Mouse (Mus musculus) urinary bladder, adult 2 months (tissue): ENCODE measurements around the gene Morf4l2. TPM values are rescaled to one million over a fixed set of nuclear protein-coding genes. Genes with fewer than 3 reads are reported as not detected.
"Not testable (repeated sequence)": the region's sequence is repeated elsewhere in the genome, so short reads cannot be mapped to it uniquely, and the experiment has no call there.

Source experiments
- DNase-seq: peaks from one replicate; pipeline ENCODE4 v3.0.0; 2022; ENCODE audit warnings: low spot score
- polyA plus RNA-seq: library from polyadenylated mRNA; depleted of rRNA; stranded (reverse); fragments of >200 nt; gene quantifications from 2 replicates; pipeline ENCODE4 v1.2.3, GENCODE M21; 2012; rRNA removed

The Morf4l2 gene
- polyA plus RNA-seq = 171 and 201 TPM in 2 replicates

GRCm38 (mm10) chrX:136743459-136743858 lies at the start of gene Morf4l2:
Morf4l2 (minus strand) TSS chrX:136743690.
- DNase-seq = no peak

- DNase-seq = no peak
These were observed 46.0 kb upstream of the Morf4l2 start for GRCm38 (mm10) chrX:136789446-136789845.

GRCm38 (mm10) chrX:136780041-136780440 lies 36.6 kb upstream of the Morf4l2 start, which contains the start of gene Glra4:
Glra4 (minus strand) TSS chrX:136780141.
- DNase-seq = no peak

GRCm38 (mm10) chrX:136779262-136779661 lies 35.8 kb upstream of the Morf4l2 start:
- DNase-seq = no peak

- DNase-seq = no peak
These were observed 34.6 kb upstream of the Morf4l2 start for GRCm38 (mm10) chrX:136778046-136778445.

- DNase-seq = no peak
These were observed 29.5 kb upstream of the Morf4l2 start for GRCm38 (mm10) chrX:136773035-136773434.

- no peak for DNase-seq
These were observed 17.9 kb upstream of the Morf4l2 start for GRCm38 (mm10) chrX:136761103-136762074.

GRCm38 (mm10) chrX:136755464-136755863 lies 12.0 kb upstream of the Morf4l2 start:
- no peak for DNase-seq

GRCm38 (mm10) chrX:136749329-136749728 lies 5.8 kb upstream of the Morf4l2 start:
- DNase-seq = no peak

- DNase-seq = no peak
These were observed 1.2 kb upstream of the Morf4l2 start for GRCm38 (mm10) chrX:136744663-136745062.

GRCm38 (mm10) chrX:136742661-136743103 lies 808 bp downstream of the Morf4l2 start:
- DNase-seq = no peak

- DNase-seq = no peak
These were observed 1.2 kb downstream of the Morf4l2 start for GRCm38 (mm10) chrX:136742241-136742640.

- DNase-seq = peak; percentile 72
These were observed 1.8 kb downstream of the Morf4l2 start for GRCm38 (mm10) chrX:136741651-136742201.

GRCm38 (mm10) chrX:136740791-136741650 lies 2.5 kb downstream of the Morf4l2 start:
- peak; percentile 59 for DNase-seq

- no peak for DNase-seq
These were observed 3.3 kb downstream of the Morf4l2 start for GRCm38 (mm10) chrX:136740087-136740790.

GRCm38 (mm10) chrX:136732016-136732415 lies 11.5 kb downstream of the Morf4l2 start:
- DNase-seq = no peak

- DNase-seq = not testable (repeated sequence)
These were observed 28.6 kb downstream of the Morf4l2 start for GRCm38 (mm10) chrX:136714742-136715474.

GRCm38 (mm10) chrX:136708782-136709181 lies 34.7 kb downstream of the Morf4l2 start:
- no peak for DNase-seq

- DNase-seq = no peak
These were observed 35.3 kb downstream of the Morf4l2 start for GRCm38 (mm10) chrX:136708168-136708681.
